Mouse (Mus musculus) heart, postnatal 4 days (tissue): ENCODE data around the gene Xrcc3. TPM values are rescaled to one million over a fixed set of nuclear protein-coding genes. Genes with fewer than 3 reads are reported as not detected.

Experiments
- total RNA-seq, 2 experiments: library from RNA; stranded (reverse); gene quantifications; 2 replicates each; pipeline ENCODE4 v1.2.3; 2021

Xrcc3 gene
- total RNA-seq, 2 experiments from 2014 or later, result 4.8 to 5.5 TPM

Other genes starting within 250 kb of the Xrcc3 start
- gene Mark3, start 239.3 kb downstream of the Xrcc3 start, total RNA-seq, result 10 to 100 TPM; 77.5 to 79.9 TPM
- 100 to 1,000 TPM; 165 to 181 TPM for gene Ckb, start 141.5 kb downstream of the Xrcc3 start, total RNA-seq
- gene Trmt61a, start 135.8 kb downstream of the Xrcc3 start, total RNA-seq, result 1 to 10 TPM; 9.4 to 9.8 TPM
- gene Bag5, start 100.6 kb downstream of the Xrcc3 start, total RNA-seq, result 10 to 100 TPM; 29.3 to 32.6 TPM
- 10 to 100 TPM; 40.0 to 42.1 TPM for gene Apopt1, start 100.6 kb downstream of the Xrcc3 start, total RNA-seq
- gene Klc1, start 55.0 kb downstream of the Xrcc3 start, total RNA-seq, result 100 to 1,000 TPM; 159 to 169 TPM
- 10 to 100 TPM; 36.2 to 38.7 TPM for gene Zfyve21, start 297 bp upstream of the Xrcc3 start, total RNA-seq
- 10 to 100 TPM; 24.8 to 25.7 TPM for gene Ppp1r13b, start 94.2 kb upstream of the Xrcc3 start, total RNA-seq
- gene Atp5mpl, start 153.1 kb upstream of the Xrcc3 start, total RNA-seq, result 1,000 to 10,000 TPM; 1,243 to 1,298 TPM
- gene Tdrd9, start 157.7 kb upstream of the Xrcc3 start, total RNA-seq, result under 1 TPM; 0.33 to 0.50 TPM
- under 1 TPM; 0.29 to 0.90 TPM for gene Rd3l, start 167.4 kb upstream of the Xrcc3 start, total RNA-seq